Mouse (Mus musculus): ENCODE measurements around the gene Sun1.

DNA sequence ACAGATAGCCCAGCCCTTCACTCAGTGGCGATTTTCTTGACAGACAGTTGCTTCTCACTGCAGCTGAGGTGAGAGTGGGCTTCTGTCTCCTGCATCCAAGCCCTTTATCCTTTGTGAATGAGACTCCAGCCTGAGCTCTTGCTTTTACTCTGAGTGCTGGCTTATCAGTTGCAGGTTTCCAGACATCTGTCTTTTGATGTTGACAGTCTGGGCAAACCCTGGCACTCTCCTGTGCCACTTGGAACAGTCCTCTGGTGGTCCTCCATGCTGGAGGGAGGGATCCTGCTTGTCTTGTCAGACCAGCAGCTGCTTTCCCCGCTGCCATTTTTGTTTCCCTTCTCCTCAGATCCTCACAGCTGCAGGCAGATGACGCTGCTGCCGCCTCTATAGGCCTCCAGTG is 28.5 kb upstream of the Sun1 start:
- TF ChIP-seq CTCF (IDR thresholded peaks at IDR 0.05; ENCODE audit: control insufficient read depth, insufficient read depth, insufficient replicate concordance, low read depth, low read length): no peak
- no peak for TF ChIP-seq POLR2A (IDR thresholded peaks at IDR 0.05; ENCODE audit: control insufficient read depth, low read depth, low read length)
